Mouse (Mus musculus): Measurements from ENCODE around the gene Apopt1. TPM values are rescaled to one million over a fixed set of nuclear protein-coding genes. Genes with fewer than 3 reads are reported as not detected.

Gene Apopt1
- total RNA-seq, 2 experiments from 2014 or later, result 44.6 to 60.6 TPM

DNA sequence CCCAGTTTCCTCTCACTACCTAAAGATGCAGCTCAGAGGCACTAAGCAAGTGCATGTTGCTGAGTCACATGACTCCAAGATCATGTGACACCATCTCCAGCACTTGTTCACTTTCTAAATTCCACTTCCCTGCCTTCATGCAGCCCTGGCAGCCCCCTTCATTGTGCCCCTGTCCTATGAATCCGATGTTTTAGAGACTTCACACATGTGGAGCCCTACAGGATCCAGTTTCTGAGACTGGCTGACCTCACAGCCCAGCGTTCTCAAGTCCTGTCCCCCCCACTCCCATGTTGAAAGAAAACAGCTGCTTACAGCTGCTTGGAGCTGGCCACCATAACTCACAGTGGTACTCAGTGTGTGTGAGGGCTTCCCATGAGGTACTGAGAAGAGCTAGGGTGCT lies 30.4 kb downstream of the Apopt1 start:
- ATAC-seq (ENCODE audit: poor library complexity, severe bottlenecking), result no peak

DNA sequence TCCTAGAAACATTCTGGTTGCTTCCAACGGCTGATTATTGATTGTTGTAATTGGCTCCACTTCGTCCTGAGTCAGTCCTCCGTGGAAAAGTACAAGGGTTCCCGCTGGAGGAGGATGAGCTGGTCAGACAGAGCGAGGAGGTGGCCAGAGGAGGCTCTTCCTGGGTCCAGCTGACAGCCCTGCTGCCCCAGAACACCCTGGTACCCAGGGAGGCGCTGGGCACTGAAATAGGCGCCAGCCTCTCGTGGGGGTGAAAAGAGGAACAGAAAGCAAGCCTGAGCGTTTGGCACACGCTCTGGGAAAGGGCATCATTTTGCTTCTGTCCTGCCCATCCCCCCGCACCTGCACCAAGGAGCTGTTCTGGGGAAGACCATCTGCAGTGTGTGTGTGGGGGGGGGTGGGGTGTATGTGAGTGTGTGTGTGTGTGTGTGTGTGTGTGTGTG lies 30.9 kb downstream of the Apopt1 start:
- peak; percentile 83 for ATAC-seq (ENCODE audit: poor library complexity, severe bottlenecking)

DNA sequence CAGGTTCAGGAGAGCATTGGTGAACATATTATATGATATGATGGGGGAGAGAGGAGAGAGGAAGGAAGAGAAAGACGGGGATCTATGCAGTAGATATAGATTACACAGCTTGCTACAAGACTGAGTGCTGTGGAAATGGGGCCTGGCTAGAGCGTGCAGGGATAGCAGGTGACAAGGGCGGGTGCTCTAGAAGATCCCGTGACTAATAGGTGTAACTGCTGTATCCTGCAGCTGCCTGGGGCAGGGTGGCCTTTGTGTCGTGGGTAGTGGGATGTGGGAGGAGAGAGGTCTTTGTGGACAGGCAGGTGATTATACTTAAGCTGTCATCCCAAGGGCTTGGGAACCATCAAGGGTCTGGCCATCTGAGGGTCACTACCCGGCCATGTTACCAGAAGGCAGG lies 32.2 kb downstream of the Apopt1 start:
- no peak for ATAC-seq (ENCODE audit: poor library complexity, severe bottlenecking)

DNA sequence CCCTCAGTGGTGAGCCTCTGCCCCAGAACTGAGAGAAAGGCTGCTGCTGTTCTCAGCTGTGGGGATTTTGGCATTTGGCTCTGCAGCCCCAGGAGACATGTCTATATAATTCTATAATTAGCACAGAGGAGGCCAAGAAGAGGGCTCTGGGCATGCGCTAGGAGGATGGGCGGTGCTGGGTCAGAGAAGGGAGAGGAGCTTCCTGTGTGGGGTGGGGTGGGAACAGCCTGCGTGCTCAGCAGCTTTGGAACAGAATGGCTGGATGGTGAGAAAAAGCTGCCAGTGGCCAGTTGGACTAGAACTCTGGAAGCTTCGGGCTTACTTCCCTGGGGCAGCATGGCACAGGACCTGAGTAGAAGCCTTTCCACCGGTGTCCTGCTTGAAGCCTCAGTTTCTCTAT lies 33.0 kb downstream of the Apopt1 start:
- ATAC-seq (ENCODE audit: poor library complexity, severe bottlenecking), result peak; percentile 48

DNA sequence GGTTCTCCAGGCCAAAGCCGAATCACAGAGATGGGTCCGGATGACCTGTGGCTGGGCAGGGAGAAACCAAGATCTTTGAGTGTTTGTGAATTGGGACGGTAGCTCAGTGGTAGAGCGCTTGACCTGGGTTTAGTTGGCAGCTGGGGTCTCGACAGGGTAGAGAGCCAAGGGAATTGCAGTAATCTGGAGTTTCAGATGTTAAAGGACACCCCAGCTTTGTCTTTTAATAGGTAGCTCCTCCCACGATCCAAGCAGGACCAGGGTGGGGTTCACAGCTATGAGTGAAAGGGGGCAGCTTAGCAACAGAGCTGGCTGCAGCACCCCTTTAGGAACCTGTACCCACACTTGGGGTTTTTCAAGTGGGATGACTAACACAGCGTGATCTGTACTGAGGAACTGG lies 34.4 kb downstream of the Apopt1 start:
- no peak for ATAC-seq (ENCODE audit: poor library complexity, severe bottlenecking)

DNA sequence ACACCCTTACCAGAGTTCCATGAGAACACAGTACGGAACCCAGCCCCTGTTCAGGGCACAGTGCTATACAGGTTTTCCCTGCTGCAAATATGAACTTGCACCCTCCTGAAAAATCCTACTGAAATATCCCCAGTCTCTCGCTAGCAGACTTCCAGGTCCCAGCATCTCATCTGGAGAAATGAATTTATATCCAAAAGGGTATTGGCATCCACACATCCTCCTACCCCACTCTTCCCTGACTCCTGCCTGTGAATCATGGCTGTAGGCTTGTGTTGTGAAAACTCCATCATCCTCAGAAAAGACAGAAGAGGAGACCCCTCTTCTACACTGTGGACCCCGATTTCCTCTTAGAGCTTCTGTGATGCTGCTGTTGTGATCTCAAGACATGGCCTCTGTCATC lies 37.7 kb downstream of the Apopt1 start:
- ATAC-seq (ENCODE audit: poor library complexity, severe bottlenecking), result no peak

DNA sequence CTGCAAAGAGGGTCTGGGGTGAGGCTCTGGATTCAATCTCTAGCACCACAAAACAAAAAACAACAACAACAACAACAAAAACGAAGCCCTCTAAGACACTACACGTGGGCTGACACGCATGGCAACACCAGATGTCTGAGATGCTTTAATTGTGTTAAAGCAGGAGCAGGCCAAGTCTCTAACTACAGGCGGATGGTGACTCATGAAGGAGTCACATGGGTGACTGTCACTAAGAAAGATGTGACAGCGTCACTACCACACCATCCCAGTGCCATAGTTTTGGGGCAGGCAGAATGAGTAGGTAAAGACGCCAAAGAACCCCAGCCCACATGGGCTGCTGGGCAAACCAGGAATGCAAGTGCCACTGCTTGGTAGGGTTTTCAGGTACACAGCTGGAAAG lies 39.4 kb downstream of the Apopt1 start:
- no peak for ATAC-seq (ENCODE audit: poor library complexity, severe bottlenecking)

DNA sequence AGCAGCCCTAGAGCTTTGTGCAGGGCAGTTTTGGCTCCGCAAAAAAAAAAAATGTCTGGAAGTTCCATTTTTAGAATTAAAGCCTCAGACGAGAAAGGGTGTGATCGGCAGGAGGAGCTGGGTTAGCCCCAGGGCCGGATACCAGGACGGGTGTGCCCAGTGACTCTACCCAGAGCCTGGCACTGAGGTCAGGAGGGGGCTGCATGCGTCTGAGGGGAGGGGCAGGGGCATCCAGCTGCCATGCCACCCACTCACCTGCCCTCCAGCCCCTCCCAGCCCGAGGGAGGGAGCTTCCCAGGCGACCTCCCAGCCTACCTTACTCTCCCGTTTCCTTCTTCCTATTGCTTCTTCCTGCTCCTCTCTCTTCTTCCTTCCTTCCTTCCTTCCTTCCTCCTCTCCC lies 40.3 kb downstream of the Apopt1 start:
- ATAC-seq (ENCODE audit: poor library complexity, severe bottlenecking), result no peak

DNA sequence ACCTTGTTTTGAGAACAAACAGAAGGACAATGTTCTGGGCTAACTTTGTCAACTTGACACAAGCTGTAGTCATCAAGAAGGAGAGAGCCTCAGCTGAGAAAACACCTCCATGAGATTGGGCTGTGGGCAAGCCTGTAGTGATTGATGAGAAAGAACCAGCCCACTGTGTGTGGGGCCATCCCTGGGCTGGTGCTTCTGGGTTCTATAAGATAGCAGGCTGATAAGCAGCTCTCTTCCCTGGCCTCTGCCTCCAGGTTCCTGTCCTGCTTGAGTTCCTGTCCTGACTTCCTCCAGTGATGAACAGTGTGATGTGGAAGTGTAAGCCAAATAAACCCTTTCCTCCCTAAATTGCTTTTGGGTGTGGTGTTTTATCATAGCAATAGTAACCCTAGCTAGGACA lies 41.6 kb downstream of the Apopt1 start:
- no peak for ATAC-seq (ENCODE audit: poor library complexity, severe bottlenecking)

DNA sequence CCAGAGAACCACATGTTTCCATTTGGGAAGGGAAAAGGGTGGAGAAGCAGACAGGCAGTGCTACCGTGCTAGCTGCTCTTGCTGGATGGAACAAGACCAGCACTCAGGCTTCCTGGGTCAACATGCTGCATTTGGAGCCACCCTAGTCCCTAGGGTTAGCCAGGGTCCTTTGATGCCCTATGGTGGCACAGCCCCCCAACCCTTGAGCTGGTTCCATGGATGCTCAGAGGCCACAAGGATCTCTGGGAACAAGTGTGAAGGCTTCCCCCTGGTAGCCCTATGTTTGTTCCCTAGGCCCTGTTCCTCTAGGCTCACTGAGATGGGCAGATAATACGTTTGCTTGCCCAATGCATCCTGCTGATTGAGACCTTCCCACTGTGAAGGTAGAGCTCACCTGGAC lies 42.2 kb downstream of the Apopt1 start:
- no peak for ATAC-seq (ENCODE audit: poor library complexity, severe bottlenecking)

DNA sequence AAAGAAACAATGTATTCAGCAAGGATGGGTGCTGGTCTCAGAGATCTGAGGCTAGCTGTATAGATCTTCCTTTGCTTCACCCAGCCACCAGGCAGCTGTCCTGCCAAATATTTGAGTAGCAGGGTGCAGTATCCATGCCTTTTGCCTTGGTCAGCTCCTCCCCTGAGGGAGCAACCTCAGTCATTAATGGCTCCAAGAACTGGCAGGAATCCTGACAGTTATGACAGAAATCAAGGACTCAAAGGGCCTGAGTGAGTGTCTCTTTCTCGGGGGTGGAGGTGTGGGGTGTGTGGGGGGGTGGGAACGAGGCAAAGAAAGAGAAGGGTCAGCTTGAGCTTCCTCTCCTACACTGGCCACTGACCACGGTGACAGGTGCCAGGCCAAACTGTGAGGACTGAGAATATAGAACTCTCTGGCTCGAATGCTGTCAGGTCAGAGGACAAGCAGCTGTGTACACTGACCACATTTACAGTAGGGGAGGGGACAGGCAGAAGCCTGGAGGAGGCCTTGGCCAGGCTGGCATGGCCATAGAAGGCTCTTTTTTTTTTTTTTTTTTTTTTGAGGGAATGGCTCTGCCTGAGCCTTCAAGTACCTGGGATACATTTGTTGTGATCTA lies 43.1 kb downstream of the Apopt1 start:
- ATAC-seq (ENCODE audit: poor library complexity, severe bottlenecking), result no peak

DNA sequence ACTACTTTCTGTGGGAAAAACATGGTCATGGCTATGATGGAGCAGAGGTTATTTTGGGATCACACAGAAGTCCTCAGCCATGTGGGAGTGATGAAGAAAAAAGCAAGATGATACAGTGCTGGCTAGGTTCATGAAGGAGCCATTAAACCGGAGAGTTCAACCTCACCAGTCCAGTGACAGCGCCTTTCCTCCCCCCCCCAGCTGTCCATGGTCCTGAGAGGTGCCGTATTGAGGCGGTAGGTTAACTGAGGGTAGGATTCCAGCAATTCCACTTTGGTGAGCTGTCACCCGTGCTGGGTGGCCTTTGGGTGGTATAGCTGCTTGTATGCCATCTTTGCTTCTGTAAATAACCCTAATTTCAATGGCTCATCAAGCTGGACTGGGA lies 43.6 kb downstream of the Apopt1 start:
- ATAC-seq (ENCODE audit: poor library complexity, severe bottlenecking), result no peak

DNA sequence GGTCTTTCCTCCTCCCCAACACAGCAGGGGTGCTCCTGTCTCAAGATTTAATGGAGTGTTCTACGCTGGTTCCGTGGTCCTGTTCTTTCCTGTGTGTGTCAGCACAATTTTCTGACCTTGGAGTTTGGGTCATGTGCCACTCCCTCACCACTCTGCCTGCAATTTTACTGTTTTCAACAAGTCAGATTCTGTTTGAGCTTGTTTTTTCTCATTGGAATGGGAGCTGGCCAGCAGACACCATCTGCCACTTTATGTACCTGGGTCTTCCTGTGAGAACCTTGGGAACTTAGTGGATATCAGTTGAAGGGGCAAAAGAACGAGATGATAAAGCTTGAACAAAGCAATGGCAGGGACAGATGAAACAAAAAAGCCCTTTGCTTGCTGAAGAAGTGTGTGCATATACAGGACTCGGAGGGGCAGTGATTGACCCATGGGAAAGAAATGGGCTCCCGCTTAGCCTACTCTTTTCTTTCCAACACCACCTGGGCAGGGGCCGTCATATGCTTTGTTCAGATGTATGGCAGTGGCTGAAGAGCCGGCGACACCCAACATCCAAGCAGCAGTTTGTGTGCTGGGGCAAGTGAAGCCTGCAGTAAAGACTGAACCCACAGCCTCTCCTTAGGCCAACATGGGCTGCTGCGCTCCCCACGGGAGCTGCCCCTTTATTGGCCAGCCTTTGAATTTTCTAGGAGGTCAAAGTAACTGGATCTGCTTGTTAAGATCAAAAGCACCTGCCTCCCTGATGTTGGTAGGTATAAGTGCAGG lies 44.7 kb downstream of the Apopt1 start:
- no peak for ATAC-seq (ENCODE audit: poor library complexity, severe bottlenecking)

DNA sequence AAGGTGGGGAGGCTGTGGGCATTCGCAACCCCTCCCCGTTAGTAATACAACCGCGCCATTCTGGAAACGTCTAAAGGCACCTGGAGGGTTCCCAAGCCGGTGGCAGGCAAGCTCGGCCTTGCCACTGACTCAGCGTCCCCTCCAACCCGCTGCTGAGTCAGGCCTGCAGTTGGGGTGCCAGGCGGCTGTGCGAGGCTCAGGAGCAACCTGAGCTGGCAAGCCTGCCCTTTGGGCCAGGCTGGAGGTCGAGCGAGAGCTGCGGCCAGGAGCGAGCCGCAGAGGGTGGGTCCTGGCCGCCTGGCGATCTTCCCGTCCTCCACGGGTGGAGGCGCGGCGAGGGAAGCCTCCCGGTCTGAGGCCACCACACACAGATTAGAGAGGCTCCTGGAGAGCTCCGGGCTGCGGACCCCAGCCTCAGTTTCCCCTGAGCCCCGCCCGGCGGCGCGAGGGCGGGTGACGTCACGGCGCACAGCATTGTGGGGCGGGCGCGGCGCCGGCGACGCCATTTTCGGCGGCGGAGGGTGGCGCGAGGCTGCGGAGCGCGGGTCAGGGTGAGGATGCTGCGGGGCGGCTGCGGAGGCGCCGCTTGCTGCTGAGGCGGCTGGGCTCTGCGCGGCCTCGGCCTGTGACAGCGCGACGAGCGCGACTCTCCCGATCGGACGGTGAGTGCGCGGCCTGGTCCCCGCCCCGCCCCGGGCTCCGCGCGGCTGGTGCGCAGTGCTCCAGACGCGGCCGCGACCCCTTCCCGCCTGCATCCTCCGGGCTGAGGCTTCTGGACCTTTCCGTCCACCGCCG lies 45.5 kb downstream of the Apopt1 start, which contains the start of gene Klc1:
TSS of gene Klc1 (plus strand) at position 469 of the 795 bp plus-strand sequence.
- ATAC-seq (ENCODE audit: poor library complexity, severe bottlenecking), result peak; percentile 62

DNA sequence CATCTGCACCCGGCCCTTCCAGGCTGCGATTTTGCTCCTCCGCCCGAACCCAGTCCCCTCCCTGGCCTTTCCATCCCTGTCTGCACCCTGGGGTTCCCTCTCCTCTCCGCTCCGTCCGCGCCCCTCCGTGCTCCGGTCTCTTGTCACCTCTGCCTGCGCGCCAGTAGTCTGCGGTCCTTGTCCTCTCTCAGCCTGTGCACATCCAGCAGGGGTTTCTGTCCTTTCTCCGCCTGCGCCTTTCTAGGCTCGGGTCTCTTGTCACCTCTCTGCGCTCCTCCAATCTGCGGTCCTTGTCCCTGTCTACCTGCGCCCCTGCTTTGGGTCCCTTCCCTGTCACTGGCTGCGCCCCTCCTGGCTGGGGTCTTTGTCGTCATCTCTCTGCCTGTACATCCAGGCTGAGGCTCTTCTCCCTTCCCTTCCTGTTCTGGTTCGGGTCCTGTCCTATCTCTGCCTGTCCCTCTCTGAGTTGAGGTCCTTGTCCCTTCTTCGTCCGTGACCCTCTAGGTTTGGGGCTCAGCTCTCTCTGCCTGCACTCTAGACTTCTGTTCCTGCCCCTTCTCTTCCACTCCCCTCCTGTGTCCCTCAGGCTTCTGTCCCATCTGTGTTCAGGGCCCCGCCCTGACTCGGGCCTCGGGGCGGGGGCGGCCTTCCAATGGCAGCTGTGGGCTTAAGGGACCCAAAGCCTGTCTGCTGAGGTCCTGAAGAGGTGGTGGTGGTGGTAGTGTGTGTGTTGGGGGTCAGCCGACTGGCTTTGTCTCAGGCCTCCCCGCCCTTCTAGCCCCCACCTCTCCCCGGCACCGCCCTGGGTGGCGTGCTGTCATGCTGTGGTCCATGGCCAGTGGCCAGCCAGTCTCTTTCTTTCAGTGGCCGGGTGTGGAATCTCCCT lies 46.4 kb downstream of the Apopt1 start:
- peak; percentile 26 for ATAC-seq (ENCODE audit: poor library complexity, severe bottlenecking)

DNA sequence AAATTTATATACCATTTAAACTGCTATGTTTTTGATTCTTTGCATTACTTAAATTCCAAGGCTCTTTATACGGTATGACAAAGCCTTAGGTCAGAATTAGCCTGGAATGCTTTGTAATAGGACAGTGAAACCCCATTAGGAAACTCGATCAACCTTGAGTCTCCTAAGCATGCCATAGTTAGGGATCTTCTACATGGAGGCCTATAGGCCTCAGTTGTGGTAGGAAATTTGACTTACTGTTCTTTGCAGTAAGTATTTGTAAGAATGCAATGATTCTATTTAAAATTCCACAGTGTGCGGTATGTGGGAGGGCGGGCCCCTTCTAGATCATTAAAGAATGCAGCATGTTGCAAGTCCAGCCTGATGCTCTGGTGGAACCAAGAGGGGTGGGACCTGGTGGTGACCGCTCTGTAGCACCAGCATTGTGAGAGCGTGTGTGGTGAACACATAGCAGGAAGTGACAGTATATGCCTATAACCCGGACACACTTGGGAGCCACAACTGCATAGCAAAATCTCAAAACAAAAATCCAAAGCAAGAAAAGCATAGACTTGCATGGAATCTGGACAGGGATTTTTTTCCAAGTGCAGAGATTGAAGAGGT lies 47.3 kb downstream of the Apopt1 start:
- peak; percentile 31; the same call in 1 of the 2 replicates for ATAC-seq (ENCODE audit: poor library complexity, severe bottlenecking)

DNA sequence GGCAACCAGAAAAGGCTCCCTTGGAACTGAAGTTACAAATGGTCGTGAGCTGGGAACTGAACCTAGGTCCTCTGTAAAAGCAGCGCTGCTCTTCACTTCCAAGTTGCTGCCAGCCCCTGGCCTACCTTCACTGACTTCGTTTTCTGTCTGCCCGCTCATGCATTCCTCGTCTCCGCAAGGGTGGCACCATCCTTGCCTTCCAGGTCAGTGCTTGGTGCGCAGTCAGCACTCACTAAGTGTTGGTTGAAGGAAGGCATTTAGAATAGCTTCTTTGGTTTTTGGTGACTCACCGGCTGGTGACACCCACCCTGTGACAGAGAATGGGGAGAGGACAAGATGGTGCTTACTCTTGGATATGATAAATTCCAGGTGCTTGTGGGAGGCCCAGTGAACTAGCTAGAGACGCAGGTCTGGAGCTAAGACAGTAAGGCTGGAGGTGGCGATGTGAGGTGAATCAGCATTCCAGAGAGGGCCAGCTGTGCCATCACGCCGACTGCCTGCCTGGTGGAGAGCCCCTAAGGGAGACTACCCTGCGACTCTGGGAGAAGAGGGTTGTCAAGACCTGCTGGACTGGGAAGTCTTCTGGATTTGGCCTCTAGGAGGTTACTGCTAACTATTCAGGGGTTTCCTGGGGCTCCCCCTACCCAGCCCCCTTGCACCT lies 49.7 kb downstream of the Apopt1 start:
- ATAC-seq (ENCODE audit: poor library complexity, severe bottlenecking), result no peak

DNA sequence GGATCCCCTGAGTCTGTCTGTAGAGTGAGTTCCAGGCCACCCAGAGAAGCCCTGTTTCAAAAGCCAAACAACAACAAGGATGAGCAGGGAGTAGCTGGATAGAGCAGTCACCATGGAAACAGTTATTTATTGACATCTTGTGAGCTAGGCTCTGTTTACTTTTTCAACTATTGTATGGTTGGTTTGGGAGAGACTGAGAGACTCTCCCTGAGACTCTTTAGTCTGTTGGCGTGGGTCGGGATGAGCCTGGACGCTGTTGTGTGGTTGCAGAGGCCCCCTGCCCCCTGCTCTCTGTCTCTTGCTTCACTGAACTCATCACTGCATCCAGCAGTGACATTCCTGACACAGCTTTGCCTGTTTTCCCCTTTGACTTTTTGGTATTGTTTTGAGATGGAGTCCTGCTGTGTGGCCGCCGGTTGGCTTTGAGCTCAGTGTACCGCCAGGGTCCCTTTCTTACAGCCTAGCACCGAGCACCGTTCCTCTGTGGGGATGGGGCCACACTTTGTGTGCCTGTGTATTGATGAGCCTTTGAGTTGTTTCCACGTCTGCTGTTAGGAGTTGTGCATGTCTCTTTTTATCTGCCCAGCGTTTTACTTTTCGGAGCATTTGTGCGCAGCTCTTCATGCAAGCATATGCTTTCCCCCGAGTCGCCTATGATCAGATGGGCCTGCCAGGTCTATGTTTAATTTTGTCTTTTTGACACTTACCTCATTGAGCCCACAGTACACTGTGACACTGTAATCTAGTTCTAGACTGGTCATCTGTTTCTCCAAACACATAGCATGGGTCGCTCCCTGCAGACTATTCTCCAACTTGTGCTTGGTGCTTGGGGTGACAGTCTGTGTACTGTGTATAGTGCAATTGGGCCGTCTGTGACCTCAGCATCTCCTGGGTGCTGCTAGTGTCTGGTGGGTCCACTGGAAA lies 53.5 kb downstream of the Apopt1 start:
- ATAC-seq (ENCODE audit: poor library complexity, severe bottlenecking), result no peak

Data from megakaryocyte, adult 5-6 weeks (primary cell).